Mouse (Mus musculus) forebrain, embryonic 10.5 days (tissue): ENCODE measurements around the gene Dhdds. TPM values are rescaled to one million over a fixed set of nuclear protein-coding genes. Genes with fewer than 3 reads are reported as not detected.
"Not testable (repeated sequence)": the region's sequence is repeated elsewhere in the genome, so short reads cannot be mapped to it uniquely, and the experiment has no call there.

ENCODE experiments used
- DNase-seq: peaks from one replicate; pipeline ENCODE4 v3.0.0-alpha.2; 2017; ENCODE audit warnings: low spot score; ENCODE audit errors: extremely low spot score
- H3K27ac ChIP-seq: fragments of 300-500 bp; sonication (generic); 2 replicates; pipeline ENCODE4 v1.5.1; 2016; ENCODE audit warnings: mild to moderate bottlenecking
- H3K27me3 ChIP-seq: fragments of 300-500 bp; sonication (generic); 2 replicates; pipeline ENCODE4 v1.6.1; 2016; ENCODE audit warnings: mild to moderate bottlenecking; ENCODE audit not compliant: poor library complexity, severe bottlenecking
- H3K36me3 ChIP-seq: fragments of 300-500 bp; sonication (generic); replicated peaks from 2 replicates; pipeline ENCODE4 v1.6.1; 2016; ENCODE audit warnings: mild to moderate bottlenecking, moderate library complexity
- H3K4me1 ChIP-seq: fragments of 300-500 bp; sonication (generic); 2 replicates; pipeline ENCODE4 v1.6.1; 2016
- H3K4me3 ChIP-seq: fragments of 300-500 bp; sonication (generic); 2 replicates; pipeline ENCODE4 v1.5.1; 2016; ENCODE audit warnings: mild to moderate bottlenecking, moderate library complexity
- H3K9me3 ChIP-seq: fragments of 300-500 bp; sonication (generic); 2 replicates; pipeline ENCODE4 v1.6.1; 2016; ENCODE audit warnings: mild to moderate bottlenecking, moderate library complexity
- WGBS: fragments of 180-500 bp; shearing (Covaris S2); methylation state at CpG from one replicate; pipeline ENCODE4 v1.1.7; 2016; 5-methylcytosine and 5-hydroxymethylcytosine counted together
- polyA plus RNA-seq: library from polyadenylated mRNA; unstranded; fragments of >200 nt; fragmentation: Nextera tagmentation; extraction: Ambion mirVana; gene quantifications from 2 replicates; pipeline ENCODE4 v1.2.1, GENCODE M21; 2016

The Dhdds gene
- polyA plus RNA-seq, 1 experiment from 2014 or later = 40.3 TPM

DNA sequence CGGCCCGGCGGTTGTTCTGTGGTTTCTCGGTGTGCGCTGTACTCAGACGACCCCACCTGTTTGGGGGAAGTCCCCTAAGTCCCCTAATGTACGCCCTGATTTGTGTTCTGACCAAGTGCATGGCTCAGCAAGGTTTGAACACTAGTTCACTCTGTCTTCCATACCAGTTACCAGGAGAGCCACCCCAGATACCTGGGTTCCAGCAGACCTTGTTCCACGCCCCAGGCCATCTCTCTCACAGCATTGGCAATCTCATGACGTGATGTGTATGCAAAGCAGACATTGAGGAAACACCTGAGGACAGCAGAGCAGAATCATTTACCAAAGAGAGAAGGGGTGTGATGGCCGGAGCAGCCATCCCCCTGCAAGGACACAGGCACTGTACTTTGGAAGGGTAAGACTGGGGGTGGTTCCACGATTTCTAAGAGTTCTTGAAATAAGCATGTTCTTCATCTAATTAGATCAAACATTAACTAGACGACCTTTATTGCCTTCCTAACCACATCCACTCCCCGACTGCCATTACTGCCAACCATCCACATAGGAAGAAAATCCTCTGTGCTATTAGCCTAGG lies 9.5 kb downstream of the Dhdds start:
- Histone ChIP-seq H3K27me3 (no peaks in the 10 kb centered on the region), H3K4me3 (no peak overlapping the region), H3K9me3 (no peaks in the 10 kb centered on the region), H3K27ac (no peak overlapping the region), H3K4me1 (no peaks in the 10 kb centered on the region), H3K36me3 (peaks cover 100% of the 10 kb centered on the region)
- WGBS = 89% methylated on average over 13 of the region's 13 CpGs
- DNase-seq = no peak

DNA sequence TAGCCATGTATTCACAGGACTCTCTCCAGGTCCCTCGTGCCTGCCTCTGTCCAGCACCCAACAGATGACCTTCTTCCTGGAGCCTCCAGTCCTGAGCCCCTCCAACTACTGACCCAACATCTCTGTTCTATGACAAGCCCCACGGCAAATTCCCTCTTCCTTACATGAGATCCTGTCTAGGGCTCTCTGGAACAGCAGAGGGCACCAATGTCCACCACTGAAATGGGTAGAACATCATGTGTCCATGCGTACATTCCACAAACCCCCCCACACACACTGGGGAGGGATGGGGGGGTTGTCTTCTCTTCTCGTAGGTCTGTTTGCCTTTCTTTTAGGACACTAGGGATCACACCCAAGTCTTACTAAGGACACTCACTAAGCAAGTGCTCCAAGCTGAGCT lies 10.7 kb downstream of the Dhdds start:
- no peak overlapping the region for H3K4me3 ChIP-seq
- H3K27ac ChIP-seq = no peak overlapping the region
- H3K4me1 ChIP-seq = no peaks in the 10 kb centered on the region
- 67% methylated on average over 4 of the region's 4 CpGs for WGBS
- peaks cover 96% of the 10 kb centered on the region for H3K36me3 ChIP-seq
- H3K9me3 ChIP-seq = no peaks in the 10 kb centered on the region
- H3K27me3 ChIP-seq = no peaks in the 10 kb centered on the region
- DNase-seq = no peak

DNA sequence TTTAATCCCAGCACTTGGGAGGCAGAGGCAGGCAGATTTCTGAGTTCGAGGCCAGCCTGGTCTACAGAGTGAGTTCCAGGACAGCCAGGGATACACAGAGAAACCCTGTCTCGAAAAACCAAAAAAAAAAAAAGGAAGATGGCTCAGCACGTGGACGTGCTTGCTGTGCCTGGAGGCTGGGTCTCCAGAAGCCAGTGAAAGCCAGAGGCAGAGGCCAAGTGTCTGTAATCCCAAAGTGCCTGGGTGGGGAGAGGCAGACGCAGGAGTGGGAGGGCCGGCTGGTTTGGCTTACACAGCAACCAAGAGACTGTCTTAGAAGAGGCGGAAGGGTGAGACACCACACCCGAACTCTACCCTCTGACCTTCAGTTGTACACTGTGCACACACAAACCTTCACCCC lies 12.4 kb downstream of the Dhdds start:
- not testable (repeated sequence) for H3K9me3 ChIP-seq, H3K27me3 ChIP-seq, H3K4me1 ChIP-seq, H3K27ac ChIP-seq, DNase-seq, H3K4me3 ChIP-seq
- WGBS = 91% methylated on average over 8 of the region's 8 CpGs
- peaks cover 84% of the 10 kb centered on the region for H3K36me3 ChIP-seq

DNA sequence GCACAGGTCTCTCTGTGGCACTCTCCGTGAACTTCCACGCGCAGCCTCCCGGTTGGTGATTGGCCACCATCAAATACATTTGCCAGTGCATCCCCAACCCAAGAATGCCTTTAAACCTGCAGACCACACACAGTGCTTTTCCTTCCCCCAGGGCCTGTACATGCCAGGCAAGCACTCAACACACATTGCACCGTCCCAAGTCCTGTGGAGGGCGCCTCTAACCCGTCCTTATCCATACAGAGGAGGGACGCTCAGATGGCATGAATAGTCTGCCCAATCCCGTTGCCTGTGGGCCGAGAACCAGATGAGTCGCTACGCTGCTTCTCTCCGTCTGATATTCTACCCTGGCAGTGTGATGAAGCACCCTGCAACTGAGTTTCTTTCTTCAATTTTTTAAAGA lies 17.8 kb downstream of the Dhdds start:
- Histone ChIP-seq H3K36me3 (peaks cover 82% of the 10 kb centered on the region), H3K27me3 (no peaks in the 10 kb centered on the region), H3K27ac (no peak overlapping the region), H3K4me3 (no peak overlapping the region), H3K9me3 (no peaks in the 10 kb centered on the region), H3K4me1 (no peaks in the 10 kb centered on the region)
- WGBS = 82% methylated on average over 13 of the region's 13 CpGs
- no peak for DNase-seq

DNA sequence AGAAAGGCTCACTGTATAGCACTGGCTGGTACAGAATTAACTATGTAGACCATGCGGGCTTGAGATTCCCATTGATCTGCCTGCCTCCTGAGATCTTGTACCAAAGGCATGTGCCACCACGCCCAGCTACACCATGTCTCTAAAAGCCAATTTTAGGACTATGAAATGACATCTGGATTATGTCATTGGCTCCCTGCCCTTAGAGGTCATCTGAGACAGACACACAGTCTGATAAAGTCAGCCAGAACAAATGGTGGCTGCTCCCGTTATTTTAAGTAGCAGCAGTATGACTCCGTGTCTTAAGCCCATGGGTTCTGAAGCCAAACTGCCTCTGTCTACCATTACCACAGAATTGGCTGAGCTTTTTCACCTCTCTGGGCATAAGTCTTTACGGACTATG lies 20.2 kb downstream of the Dhdds start:
- 90% methylated on average over 5 of the region's 5 CpGs for WGBS
- Histone ChIP-seq H3K36me3 (peaks cover 80% of the 10 kb centered on the region), H3K4me1 (no peaks in the 10 kb centered on the region), H3K27ac (no peak overlapping the region), H3K27me3 (no peaks in the 10 kb centered on the region), H3K9me3 (no peaks in the 10 kb centered on the region), H3K4me3 (no peak overlapping the region)
- no peak for DNase-seq

DNA sequence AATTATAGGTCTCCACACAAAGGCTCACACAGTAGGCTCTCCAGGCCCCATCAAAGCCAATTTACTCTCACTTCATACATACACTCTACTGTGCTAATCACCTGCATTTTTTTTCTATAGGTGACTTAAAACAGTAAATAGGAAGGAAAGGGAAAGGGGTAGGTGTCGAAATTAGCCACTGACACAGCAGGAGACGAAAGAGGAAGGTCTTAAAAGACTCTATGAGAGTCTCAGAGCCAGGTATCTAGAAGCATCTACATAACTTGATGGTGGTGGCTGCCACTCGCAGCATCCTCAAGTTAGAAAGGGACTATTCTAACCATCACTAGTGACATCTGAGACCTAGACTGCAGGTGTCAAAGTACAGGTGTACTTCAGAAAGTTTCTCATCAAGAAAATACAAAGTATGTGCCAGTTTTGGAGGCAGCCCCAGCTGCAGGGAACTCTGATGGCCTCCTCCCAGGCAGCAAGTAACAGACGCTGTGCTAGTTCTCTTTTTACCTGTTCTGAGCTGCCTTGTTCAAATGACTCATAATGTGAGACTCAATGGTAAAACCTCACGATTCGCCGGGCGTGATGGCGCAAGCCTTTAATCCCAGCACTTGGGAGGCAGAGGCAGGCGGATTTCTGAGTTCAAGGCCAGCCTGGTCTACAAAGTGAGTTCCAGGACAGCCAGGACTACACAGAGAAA lies 22.6 kb downstream of the Dhdds start:
- DNase-seq = no peak
- H3K9me3 ChIP-seq = no peaks in the 10 kb centered on the region
- 89% methylated on average over 10 of the region's 10 CpGs for WGBS
- H3K27me3 ChIP-seq = no peaks in the 10 kb centered on the region
- H3K27ac ChIP-seq = no peak overlapping the region
- H3K4me3 ChIP-seq = no peak overlapping the region
- peaks cover 95% of the 10 kb centered on the region for H3K36me3 ChIP-seq
- no peaks in the 10 kb centered on the region for H3K4me1 ChIP-seq

DNA sequence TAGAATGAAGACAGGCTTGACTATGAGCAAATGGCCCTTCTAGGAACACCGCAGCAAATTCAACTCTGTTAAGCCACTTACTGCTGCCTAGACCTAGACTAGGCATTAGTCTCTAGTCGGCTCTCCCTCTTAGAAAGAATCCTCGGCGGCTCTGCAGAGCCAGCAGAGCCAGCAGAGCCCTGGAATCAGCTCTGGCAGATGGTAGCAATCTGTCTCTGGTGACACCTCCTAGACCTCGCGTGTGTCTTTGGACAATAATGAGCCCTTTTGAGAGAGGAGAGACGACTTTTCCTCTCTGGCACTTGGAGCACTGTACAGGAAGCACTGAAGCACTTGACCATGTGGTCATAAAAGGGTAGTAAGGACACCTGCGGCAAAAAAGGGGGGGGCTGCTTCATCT lies 29.0 kb downstream of the Dhdds start:
- no peak overlapping the region for H3K27ac ChIP-seq
- 85% methylated on average over 8 of the region's 8 CpGs for WGBS
- peaks cover 70% of the 10 kb centered on the region for H3K36me3 ChIP-seq
- H3K4me3 ChIP-seq = no peak overlapping the region
- peaks cover 38% of the 10 kb centered on the region for H3K4me1 ChIP-seq
- no peak for DNase-seq
- H3K9me3 ChIP-seq = no peaks in the 10 kb centered on the region
- no peaks in the 10 kb centered on the region for H3K27me3 ChIP-seq

DNA sequence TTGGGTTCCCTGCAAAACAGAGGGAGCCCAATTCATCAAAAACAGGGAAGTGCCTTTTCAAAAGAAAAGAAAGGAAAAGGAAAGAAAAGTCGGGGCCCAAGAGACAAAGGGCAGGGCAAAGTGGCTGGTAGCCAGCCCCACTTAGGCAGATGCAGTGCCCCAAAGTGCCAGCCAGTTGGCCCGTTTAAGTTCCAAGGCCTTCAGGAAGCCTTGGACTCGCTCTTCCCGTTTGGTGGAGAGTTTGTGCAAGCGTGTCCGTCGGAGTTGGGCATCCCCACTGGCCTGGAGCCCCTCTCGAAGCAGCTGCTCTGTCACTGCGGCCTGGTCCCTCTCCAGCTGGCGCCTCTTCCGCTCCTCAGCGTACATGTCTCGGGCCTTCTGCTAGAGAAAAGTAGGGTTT lies 29.8 kb downstream of the Dhdds start:
- peaks cover 70% of the 10 kb centered on the region for H3K36me3 ChIP-seq
- peak overlapping the region; percentile 100 for H3K27ac ChIP-seq
- WGBS = 84% methylated on average over 13 of the region's 13 CpGs
- no peaks in the 10 kb centered on the region for H3K27me3 ChIP-seq
- no peak overlapping the region for H3K4me3 ChIP-seq
- H3K9me3 ChIP-seq = no peaks in the 10 kb centered on the region
- H3K4me1 ChIP-seq = peaks cover 47% of the 10 kb centered on the region
- no peak for DNase-seq

DNA sequence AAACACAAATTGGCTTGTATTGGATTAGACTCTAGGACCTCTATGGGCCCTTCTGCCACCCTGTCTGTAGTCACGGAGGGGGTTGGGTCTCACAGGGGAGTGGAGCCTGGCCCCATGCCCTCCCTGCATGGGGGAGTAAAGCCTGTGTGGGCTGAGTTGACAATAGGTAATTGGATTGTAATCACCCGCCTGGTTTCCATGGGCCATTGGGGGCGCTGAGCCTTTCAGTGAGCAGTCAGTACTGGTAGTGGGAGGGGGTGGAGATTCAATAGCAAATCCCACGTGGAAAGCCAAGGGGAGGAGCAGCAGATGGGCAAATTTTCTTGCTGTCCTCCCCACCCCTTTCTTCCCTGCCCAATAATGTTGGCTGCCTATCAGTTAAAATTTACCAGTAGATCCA lies 30.5 kb downstream of the Dhdds start:
- Histone ChIP-seq H3K4me1 (peaks cover 52% of the 10 kb centered on the region), H3K4me3 (peak overlapping the region; percentile 87; the same call in 1 of the 2 replicates), H3K27ac (peak overlapping the region; percentile 100), H3K27me3 (no peaks in the 10 kb centered on the region), H3K36me3 (peaks cover 71% of the 10 kb centered on the region), H3K9me3 (no peaks in the 10 kb centered on the region)
- WGBS = 5% methylated on average over 4 of the region's 4 CpGs
- DNase-seq = peak; percentile 28

DNA sequence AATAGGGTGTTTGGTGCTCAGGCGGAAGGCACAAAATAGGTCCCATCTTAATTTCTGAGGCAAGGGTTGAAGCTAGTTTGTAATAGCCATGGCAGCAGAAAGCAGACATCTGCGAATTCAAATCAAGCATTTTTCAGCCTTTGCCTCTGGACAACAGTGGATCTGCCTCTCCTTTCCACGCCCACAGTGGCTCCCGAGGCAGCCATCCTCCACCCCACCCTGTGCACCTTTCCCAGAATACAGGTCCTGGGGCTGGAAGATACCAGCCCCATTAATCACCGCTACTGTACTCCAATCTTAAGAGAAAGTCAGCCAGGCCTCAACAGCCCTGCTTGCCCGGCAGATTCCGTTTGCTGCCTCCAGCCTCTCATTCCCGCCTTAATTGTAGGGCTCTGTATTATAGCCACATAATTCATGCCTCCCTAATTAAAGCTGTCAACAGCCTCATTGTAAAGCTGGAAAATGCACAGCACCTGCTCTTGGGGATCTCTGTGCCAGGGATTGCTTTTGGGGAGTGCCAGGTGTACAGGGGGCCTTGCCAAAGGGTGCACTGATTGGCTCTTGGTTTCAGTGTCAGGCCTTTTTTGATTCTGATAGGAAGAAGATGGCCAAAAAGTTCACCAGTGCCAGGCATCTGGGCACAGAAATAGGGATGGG lies 31.5 kb downstream of the Dhdds start:
- Histone ChIP-seq H3K27me3 (no peaks in the 10 kb centered on the region), H3K36me3 (peaks cover 66% of the 10 kb centered on the region), H3K27ac (peak overlapping the region; percentile 100), H3K9me3 (no peaks in the 10 kb centered on the region), H3K4me1 (peaks cover 55% of the 10 kb centered on the region), H3K4me3 (peak overlapping the region; percentile 87)
- DNase-seq = no peak
- WGBS = 58% methylated on average over 8 of the region's 8 CpGs

DNA sequence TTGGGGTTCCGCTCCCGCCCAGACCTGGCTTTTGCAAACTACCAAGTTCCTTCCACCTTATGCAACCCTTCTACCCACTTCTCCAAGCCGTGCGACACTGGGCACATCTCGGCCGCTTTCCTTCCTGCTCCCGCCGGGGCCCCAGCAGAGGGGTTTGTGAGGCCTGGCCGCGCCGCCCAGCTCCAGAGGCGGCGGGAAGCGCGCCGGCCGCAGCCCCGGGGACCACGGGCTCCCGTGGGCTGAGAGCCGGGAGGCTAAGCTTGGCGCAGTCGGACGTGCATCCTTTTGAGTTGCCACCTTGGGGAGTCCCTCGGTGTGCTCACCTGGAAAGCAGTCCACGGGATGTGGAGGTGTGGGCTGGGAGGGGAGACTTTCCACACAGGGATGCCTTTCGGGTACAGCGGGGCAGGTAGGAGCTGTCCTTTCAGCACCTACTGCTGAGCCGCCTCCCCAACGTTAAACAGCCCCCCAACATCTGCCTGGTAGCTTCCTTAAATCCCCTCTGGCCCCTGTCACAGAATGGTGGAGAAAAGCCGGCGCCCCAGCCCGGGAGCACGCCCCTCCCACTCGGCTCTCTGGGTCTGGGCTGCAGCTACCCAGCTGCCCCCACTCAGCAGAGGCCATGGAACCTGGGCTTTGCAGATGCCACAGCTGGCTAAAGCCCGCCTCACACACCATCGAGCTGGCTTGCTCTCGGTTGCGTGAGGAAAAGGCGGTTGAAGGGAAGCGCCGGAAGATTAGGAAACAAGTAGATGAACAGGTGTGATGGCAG lies 32.4 kb downstream of the Dhdds start, which contains the start of gene Hmgn2:
Hmgn2 (minus strand) TSS at position 501 of the 772 bp plus-strand sequence.
- peak; percentile 70 for DNase-seq
- H3K4me1 ChIP-seq = peaks cover 55% of the 10 kb centered on the region
- peaks cover 68% of the 10 kb centered on the region for H3K36me3 ChIP-seq
- no peaks in the 10 kb centered on the region for H3K27me3 ChIP-seq
- under 1% methylated on average over 42 of the region's 42 CpGs for WGBS
- peak within 1 kb of the TSS; percentile 87 for H3K4me3 ChIP-seq
- peak within 1 kb of the TSS; percentile 100 for H3K27ac ChIP-seq
- no peaks in the 10 kb centered on the region for H3K9me3 ChIP-seq

DNA sequence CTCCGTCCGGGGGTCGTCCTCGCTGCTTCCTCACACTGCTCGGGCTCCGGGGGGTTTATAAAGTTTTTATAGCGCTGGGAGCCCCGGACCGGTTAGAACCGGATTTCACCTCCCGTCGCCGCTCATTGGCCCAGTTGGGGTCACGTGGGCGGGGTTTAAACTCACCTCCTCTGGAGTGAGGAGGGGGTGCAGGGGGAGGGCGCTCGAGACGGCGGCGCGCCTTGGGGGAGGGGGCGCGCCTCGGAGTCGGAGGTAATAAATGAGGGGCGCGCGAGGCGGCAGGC lies 32.9 kb downstream of the Dhdds start:
- Histone ChIP-seq H3K27me3 (no peaks in the 10 kb centered on the region), H3K36me3 (peaks cover 68% of the 10 kb centered on the region), H3K9me3 (no peaks in the 10 kb centered on the region), H3K4me1 (peaks cover 55% of the 10 kb centered on the region), H3K27ac (peak overlapping the region; percentile 100), H3K4me3 (peak overlapping the region; percentile 87)
- under 1% methylated on average over 29 of the region's 29 CpGs for WGBS
- peak; percentile 95 for DNase-seq
